Mouse (Mus musculus): ENCODE data around the gene Chil1.

Gene Chil1

GRCm38 (mm10) chr1:134168985-134169697, 12.8 kb upstream of the Chil1 start:
- in situ Hi-C loops (cut with MboI, MseI) = loop anchor here (25.0 kb wide), 1 partner anchor 1607 kb away; no protein-coding TSS in a partner anchor

GRCm38 (mm10) chr1:134173081-134173480, 8.9 kb upstream of the Chil1 start:
- in situ Hi-C loops (cut with MboI, MseI) = loop anchor here (25.0 kb wide), 1 partner anchor 1611 kb away; no protein-coding TSS in a partner anchor

GRCm38 (mm10) chr1:134177976-134178375, 4.0 kb upstream of the Chil1 start:
- in situ Hi-C loops (cut with MboI, MseI) = no loop called here

- in situ Hi-C loops (cut with MboI, MseI) = no loop called here
Observed at GRCm38 (mm10) chr1:134184089-134184488, 2.1 kb downstream of the Chil1 start.

GRCm38 (mm10) chr1:134188217-134188616, 6.2 kb downstream of the Chil1 start:
- in situ Hi-C loops (cut with MboI, MseI) = no loop called here

GRCm38 (mm10) chr1:134188989-134189729, 7.2 kb downstream of the Chil1 start:
- in situ Hi-C loops (cut with MboI, MseI) = no loop called here

GRCm38 (mm10) chr1:134191192-134191591, 9.2 kb downstream of the Chil1 start:
- in situ Hi-C loops (cut with MboI, MseI) = no loop called here

GRCm38 (mm10) chr1:134192024-134192423, 10.0 kb downstream of the Chil1 start:
- in situ Hi-C loops (cut with MboI, MseI) = no loop called here

- in situ Hi-C loops (cut with MboI, MseI) = no loop called here
Observed at GRCm38 (mm10) chr1:134193126-134193525, 11.2 kb downstream of the Chil1 start, which contains the start of gene Mybph. Gene Mybph, plus strand, starts transcription at chr1:134193448.

- in situ Hi-C loops (cut with MboI, MseI) = no loop called here
Observed at GRCm38 (mm10) chr1:134193674-134194197, 11.8 kb downstream of the Chil1 start.

GRCm38 (mm10) chr1:134194298-134195022, 12.5 kb downstream of the Chil1 start:
- in situ Hi-C loops (cut with MboI, MseI) = no loop called here

GRCm38 (mm10) chr1:134195117-134195516, 13.1 kb downstream of the Chil1 start:
- in situ Hi-C loops (cut with MboI, MseI) = no loop called here

GRCm38 (mm10) chr1:134195571-134195970, 13.6 kb downstream of the Chil1 start:
- in situ Hi-C loops (cut with MboI, MseI) = no loop called here

- in situ Hi-C loops (cut with MboI, MseI) = no loop called here
Observed at GRCm38 (mm10) chr1:134195979-134196378, 14.0 kb downstream of the Chil1 start.

- in situ Hi-C loops (cut with MboI, MseI) = no loop called here
Observed at GRCm38 (mm10) chr1:134196386-134196785, 14.4 kb downstream of the Chil1 start.

GRCm38 (mm10) chr1:134197325-134197982, 15.5 kb downstream of the Chil1 start:
- in situ Hi-C loops (cut with MboI, MseI) = no loop called here

- in situ Hi-C loops (cut with MboI, MseI) = no loop called here
Observed at GRCm38 (mm10) chr1:134198197-134198995, 16.4 kb downstream of the Chil1 start.

- in situ Hi-C loops (cut with MboI, MseI) = no loop called here
Observed at GRCm38 (mm10) chr1:134200481-134200880, 18.5 kb downstream of the Chil1 start.

GRCm38 (mm10) chr1:134200998-134201686, 19.2 kb downstream of the Chil1 start:
- in situ Hi-C loops (cut with MboI, MseI) = no loop called here

All from regulatory T cell (primary cell).